Mouse (Mus musculus): ENCODE results near the gene Idi1.

DNA sequence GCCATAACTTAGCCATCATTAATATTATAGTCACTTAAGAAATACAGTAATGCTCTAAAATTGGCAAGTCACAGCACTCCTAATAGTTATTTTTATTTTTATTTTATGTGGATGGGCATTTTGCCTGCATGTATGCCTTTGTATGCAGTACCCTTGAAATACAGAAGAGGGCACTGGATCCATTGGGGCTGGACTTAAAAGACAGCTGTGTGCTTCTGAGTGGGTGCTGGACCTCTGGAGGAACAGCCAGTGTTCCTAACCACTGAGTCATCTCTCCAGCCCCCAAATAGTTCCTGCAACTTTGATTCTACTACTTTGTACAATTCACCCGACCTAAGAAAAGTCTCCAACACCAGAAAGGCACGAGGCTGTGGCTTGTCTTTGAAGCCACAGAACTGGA is 37.6 kb upstream of the Idi1 start:
- TF ChIP-seq MAX (IDR thresholded peaks at IDR 0.05): no peak
- no peak for TF ChIP-seq CTCF (IDR thresholded peaks at IDR 0.05; ENCODE audit: control insufficient read depth, insufficient read depth, insufficient read length)
- no peak for TF ChIP-seq MYOD1 (IDR thresholded peaks at IDR 0.05; ENCODE audit: control insufficient read depth, insufficient read length, low read depth)
- no peak for TF ChIP-seq USF1 (IDR thresholded peaks at IDR 0.05; ENCODE audit: low read depth)

Data from C2C12 (cell line).